Mouse (Mus musculus) MN1 (cell line): ENCODE data around the gene Birc5.

Experiments used
- DNase-seq: peaks from one replicate; pipeline ENCODE4 v3.0.0-alpha.2; 2016; ENCODE audit warnings: low spot score

The Birc5 gene

GRCm38 (mm10) chr11:117855975-117856374 lies 6.9 kb downstream of the Birc5 start:
- no peak for DNase-seq

DNA sequence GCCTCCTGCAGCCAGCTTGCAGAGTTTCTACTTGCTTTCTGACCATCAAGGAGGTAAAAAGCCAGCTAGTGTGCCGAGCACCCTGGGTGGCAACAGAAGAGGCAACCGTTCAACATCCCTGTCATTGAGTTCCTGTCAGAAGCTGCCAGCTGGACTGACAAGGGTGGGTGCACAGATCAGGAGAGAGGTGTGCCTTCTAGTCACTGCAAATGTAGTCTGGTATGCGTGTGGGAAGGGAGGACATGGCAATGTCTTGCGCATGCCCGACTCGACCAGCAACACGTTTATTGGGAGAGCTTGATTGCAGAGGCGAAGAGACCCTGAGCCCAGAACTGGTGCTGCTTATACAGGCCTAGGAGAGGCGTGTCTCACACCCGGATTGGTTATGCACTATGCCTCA lies 8.4 kb downstream of the Birc5 start:
- DNase-seq, result no peak

- DNase-seq, result no peak
Measured at GRCm38 (mm10) chr11:117858392-117858791, 9.3 kb downstream of the Birc5 start.

GRCm38 (mm10) chr11:117860601-117861000 lies 11.6 kb downstream of the Birc5 start, which contains the start of gene Tmem235:
Gene Tmem235, plus strand, starts transcription at chr11:117860752.
- no peak for DNase-seq

- DNase-seq, result no peak
Measured at GRCm38 (mm10) chr11:117863174-117863856, 14.3 kb downstream of the Birc5 start.

DNA sequence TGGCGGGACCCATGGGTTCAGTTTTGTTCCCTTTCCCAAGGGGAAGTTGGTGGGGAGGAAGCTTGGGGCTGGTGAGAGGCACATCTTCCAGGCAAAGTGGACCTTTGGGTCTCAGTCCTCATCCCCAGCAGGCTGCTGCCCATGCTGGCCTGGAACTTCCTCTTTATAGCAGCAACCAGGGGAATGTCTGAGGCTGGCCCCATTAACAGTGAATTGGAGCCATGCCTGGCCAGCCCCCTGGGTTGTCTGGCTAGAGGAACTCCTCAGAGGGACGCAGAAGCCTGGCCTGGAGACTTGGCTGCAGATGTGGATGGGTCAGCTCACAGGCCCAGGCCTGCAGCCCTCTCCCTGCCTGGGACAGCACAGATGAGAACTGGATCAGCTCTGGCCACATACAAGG lies 15.8 kb downstream of the Birc5 start:
- peak; percentile 52 for DNase-seq

- peak; percentile 47 for DNase-seq
Measured at GRCm38 (mm10) chr11:117865988-117866387, 16.9 kb downstream of the Birc5 start.

DNA sequence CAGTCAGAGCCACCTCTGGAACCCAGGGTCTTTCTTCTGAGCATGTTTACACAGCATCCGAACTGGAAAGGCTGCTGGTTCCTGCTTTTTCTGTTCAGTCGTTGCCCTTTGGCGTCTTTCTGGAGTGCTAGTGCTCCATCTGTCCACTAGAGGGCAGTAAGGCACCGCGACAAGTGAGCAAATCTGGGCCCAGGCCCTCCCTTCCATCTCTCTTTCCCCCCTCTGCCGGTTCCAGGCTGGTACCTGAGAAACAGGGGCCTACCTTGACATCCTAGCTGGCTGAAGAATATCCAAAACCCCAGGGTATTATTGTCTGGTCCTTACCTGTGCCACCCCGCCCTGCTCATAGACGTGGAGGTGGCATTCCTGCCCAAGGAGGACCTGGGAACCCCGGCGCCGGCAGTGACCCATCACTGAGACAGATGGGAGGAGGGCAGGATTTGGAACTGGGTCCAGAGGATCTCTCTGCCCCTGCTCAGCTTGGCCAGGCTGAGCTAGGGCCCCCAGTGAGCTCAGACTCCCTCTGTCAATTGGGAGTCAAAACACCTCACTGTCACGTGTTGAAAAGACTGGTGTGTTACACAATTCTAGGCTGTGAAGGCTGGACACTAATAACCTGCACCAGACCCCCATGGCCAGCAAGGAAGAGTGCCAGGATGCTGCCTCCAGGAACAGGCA lies 21.8 kb downstream of the Birc5 start:
- peak; percentile 79 for DNase-seq

DNA sequence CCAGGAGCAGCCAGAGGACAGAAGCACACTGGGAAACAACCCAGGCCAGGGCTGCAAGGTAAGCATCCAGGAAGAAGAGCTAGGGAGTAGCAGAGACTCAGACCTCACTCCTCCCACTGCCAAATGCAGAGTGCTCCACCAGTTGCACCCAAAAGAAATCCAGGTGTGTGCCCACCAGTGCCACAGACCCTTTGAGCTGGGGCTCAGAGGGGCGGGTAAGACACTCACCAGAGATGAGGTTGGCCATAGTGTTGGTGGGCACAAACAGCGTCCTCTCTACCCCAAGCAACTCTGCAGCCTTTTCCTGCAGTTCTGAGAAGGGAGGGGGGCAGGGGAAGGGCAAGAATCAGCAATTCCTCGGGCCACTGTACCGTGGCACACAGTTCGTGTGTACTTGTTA lies 22.3 kb downstream of the Birc5 start:
- DNase-seq, result no peak

DNA sequence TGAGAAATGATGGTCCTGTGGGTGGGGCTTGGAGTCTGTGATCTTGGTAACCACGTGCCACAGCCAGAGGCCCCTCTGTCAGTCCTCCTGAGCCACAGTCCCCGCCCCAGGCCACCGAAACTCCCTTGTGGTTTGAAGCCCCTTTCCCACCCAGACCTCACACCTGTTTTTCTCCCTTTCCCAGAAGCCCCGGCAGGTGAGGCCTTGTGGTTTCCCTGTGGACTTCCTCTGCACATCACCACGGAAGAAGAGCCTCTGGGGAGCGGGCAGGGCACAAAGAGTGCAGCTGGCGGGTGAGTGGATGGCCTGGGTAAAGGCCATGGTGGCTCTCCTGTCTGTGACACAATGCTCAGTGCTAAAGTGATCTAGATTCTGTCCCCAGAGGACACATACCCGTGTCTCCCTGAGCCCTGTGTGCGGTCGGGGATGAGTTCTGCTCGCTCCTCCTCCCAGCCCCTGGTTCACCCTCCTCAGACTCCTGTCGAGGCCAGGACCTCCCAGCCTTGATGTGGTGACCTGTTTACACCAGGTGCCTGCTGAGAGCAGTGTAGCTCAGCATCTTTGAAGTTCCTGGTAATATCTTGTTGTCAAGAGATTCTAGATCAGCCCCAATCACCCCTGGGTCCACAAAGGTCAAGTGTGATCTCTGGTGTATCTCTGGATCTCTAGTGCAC lies 23.0 kb downstream of the Birc5 start:
- no peak for DNase-seq

DNA sequence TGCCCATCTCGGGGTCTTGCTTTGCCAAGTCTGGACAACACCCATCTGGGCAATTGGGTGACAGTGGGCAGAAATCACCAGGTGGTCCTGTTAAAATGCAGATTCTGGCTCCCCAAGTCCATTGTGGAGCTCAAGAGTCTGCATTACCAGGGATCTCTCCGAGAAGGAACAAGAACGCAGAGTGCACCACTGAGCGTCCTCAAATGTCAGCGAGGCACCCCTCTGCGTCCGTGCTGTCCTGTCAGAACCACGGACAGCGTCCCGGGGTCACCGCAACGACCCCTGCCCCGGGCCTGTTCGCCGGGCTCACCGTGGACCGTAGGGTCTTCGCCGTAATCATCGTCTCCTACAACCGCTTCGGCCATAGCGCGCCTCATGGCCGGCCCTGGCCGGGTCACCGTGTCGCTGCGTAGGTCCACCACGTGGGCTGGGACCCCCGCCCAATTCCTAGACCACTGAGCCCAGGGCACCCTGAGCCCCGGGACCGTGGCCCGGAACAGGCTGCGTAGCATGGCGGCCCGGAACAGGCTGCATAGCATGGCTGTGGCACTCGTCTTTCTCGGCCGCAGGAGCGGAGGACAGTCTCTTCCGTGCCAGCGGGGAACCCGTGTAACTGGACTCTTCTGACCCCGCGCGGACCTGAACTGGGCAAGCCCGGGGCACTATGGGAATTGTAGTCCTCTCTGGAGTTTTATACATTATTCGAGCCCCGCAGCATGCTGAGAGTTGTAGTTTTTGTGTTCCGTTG lies 24.0 kb downstream of the Birc5 start, which contains the start of gene Tha1:
TSS of gene Tha1 (minus strand) at position 621 of the 748 bp plus-strand sequence.
- peak; percentile 87 for DNase-seq

GRCm38 (mm10) chr11:117874419-117874818 lies 25.4 kb downstream of the Birc5 start:
- no peak for DNase-seq

- no peak for DNase-seq
Measured at GRCm38 (mm10) chr11:117875681-117876080, 26.6 kb downstream of the Birc5 start.

- peak; percentile 86 for DNase-seq
Measured at GRCm38 (mm10) chr11:117877917-117878745, 29.1 kb downstream of the Birc5 start.

GRCm38 (mm10) chr11:117878892-117879291 lies 29.8 kb downstream of the Birc5 start:
- peak; percentile 42 for DNase-seq

- peak; percentile 43 for DNase-seq
Measured at GRCm38 (mm10) chr11:117879676-117880075, 30.6 kb downstream of the Birc5 start.

- no peak for DNase-seq
Measured at GRCm38 (mm10) chr11:117880336-117880976, 31.4 kb downstream of the Birc5 start.

DNA sequence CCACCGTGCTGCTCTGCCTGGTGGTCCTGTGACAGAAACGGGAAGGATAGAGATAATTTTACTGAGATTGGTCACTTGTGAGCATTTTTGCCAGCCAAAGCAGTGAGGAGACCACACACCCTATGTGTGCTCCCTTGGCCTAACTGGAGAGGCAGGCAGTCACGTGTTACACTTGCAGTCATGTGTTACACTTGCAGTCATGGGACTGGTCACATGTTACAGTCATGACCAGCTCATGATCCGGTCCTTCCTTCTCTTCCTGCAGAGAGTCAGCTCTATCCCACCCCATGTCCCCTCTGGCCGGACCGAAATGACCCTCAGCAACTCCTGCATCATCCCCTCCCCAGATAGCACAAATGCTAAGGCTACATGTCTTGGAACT lies 31.9 kb downstream of the Birc5 start:
- peak; percentile 16 for DNase-seq

- DNase-seq, result peak; percentile 70
Measured at GRCm38 (mm10) chr11:117881787-117882186, 32.7 kb downstream of the Birc5 start.

DNA sequence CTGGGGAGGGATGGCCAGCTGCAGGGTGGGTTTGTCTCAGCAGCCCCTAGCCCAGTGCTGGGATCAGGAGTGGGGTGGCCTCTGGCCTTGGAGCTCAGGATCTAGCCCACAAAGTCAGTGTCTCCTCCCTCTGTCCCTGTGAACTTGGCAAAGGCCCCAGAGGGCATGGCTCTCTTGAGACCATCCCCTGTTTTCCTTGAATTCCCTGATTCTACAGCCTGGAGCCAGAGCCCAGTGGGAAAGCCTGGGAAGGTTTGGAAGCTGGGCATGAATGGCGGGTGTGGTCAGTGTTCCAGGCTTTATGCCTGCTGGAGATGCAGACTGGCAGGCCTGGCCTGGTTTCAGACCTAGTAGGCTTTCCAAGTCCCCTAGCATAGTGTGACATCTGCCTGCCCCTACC lies 33.2 kb downstream of the Birc5 start:
- peak; percentile 58 for DNase-seq

GRCm38 (mm10) chr11:117886000-117886399 lies 36.9 kb downstream of the Birc5 start:
- DNase-seq, result no peak
